Mouse (Mus musculus) stomach, embryonic 14.5 days (tissue): ENCODE results near the gene Snx4. TPM values are rescaled to one million over a fixed set of nuclear protein-coding genes. Genes with fewer than 3 reads are reported as not detected.

Experiments
- ATAC-seq: fragments of 200-750 bp; cut with Nextera tagmentation; 2 replicates; pipeline ENCODE4 v1.8.0; 2017; ENCODE audit warnings: low read depth, moderate TSS enrichment; ENCODE audit not compliant: insufficient number of reproducible peaks, insufficient read depth, low FRiP score
- H3K27ac ChIP-seq: fragments of 300-500 bp; sonication (generic); 2 replicates; pipeline ENCODE4 v1.5.1; 2014; ENCODE audit warnings: mild to moderate bottlenecking, low read length, moderate library complexity, mixed read lengths
- H3K27me3 ChIP-seq: fragments of 300-500 bp; sonication (generic); 2 replicates; pipeline ENCODE4 v1.6.1; 2014; ENCODE audit warnings: low read length, control low read depth, mixed read lengths; ENCODE audit not compliant: control insufficient read depth, insufficient read depth
- H3K36me3 ChIP-seq: fragments of 300-500 bp; sonication (generic); 2 replicates; pipeline ENCODE4 v1.6.1; 2014; ENCODE audit warnings: mild to moderate bottlenecking, control low read depth, low read length, moderate library complexity, mixed read lengths; ENCODE audit not compliant: control insufficient read depth, insufficient read depth
- H3K4me1 ChIP-seq: fragments of 300-500 bp; sonication (generic); 2 replicates; pipeline ENCODE4 v1.6.1; 2014; ENCODE audit warnings: low read length, control low read depth, mixed read lengths; ENCODE audit not compliant: control insufficient read depth, insufficient read depth
- H3K4me2 ChIP-seq: fragments of 300-500 bp; sonication (generic); replicated peaks from 2 replicates; pipeline ENCODE4 v1.6.1; 2014; ENCODE audit warnings: low read depth, low read length, control low read depth
- H3K4me3 ChIP-seq: fragments of 300-500 bp; sonication (generic); 2 replicates; pipeline ENCODE4 v1.5.1; 2014; ENCODE audit warnings: low read depth, low read length, control low read depth
- H3K9ac ChIP-seq: fragments of 300-500 bp; sonication (generic); replicated peaks from 2 replicates; pipeline ENCODE4 v1.6.1; 2014; ENCODE audit warnings: low read depth, mild to moderate bottlenecking, control low read depth, low read length, moderate library complexity, mixed read lengths
- H3K9me3 ChIP-seq: fragments of 300-500 bp; sonication (generic); 2 replicates; pipeline ENCODE4 v1.6.1; 2016; ENCODE audit warnings: low read depth, low read length, control low read depth; ENCODE audit not compliant: control insufficient read depth
- WGBS: fragments of 180-500 bp; shearing (Covaris S2); extraction: QIAGEN DNeasy Blood & Tissue Kit; methylation state at CpG from one replicate; pipeline ENCODE4 v1.1.7; 2014; 5-methylcytosine and 5-hydroxymethylcytosine counted together
- polyA plus RNA-seq: library from polyadenylated mRNA; unstranded; fragments of >200 nt; fragmentation: Nextera tagmentation; extraction: Ambion mirVana; gene quantifications from 2 replicates; pipeline ENCODE4 v1.2.1, GENCODE M21; 2014

The Snx4 gene
- polyA plus RNA-seq, 1 experiment from 2014 or later = 79.6 TPM

DNA sequence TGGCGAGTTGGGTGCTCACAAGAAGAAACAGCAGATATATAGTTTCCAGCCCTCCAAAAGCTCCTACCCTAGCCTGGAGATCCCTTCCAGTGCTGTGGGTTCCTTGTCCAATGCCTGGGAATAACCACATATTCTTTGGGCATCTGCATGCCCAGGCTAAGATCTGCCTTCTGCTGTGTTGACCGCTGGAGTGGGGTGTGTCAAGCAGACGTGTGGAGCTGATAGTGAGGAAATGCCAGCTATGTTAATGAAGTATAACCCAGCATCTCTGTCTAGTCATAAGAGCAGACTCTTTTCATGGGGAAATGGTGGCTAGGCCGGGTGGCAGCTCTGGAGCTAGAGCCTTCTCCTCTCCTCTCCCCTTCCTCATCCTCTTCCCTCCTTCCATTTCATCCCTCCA lies 64.4 kb downstream of the Snx4 start:
- Histone ChIP-seq H3K4me1 (no peaks in the 10 kb centered on the region), H3K4me3 (no peak overlapping the region), H3K27me3 (no peaks in the 10 kb centered on the region), H3K36me3 (no peaks in the 10 kb centered on the region), H3K27ac (no peak overlapping the region), H3K4me2 (no peak overlapping the region), H3K9ac (no peak overlapping the region), H3K9me3 (no peaks in the 10 kb centered on the region)
- 88% methylated on average over 4 of the region's 4 CpGs for WGBS
- ATAC-seq = no peak

GRCm38 (mm10) chr16:33317646-33318045 lies 66.4 kb downstream of the Snx4 start:
- Histone ChIP-seq H3K9ac (no peak overlapping the region), H3K4me3 (no peak overlapping the region), H3K27me3 (no peaks in the 10 kb centered on the region), H3K36me3 (no peaks in the 10 kb centered on the region), H3K27ac (no peak overlapping the region), H3K4me1 (no peaks in the 10 kb centered on the region), H3K9me3 (no peaks in the 10 kb centered on the region), H3K4me2 (no peak overlapping the region)
- no peak for ATAC-seq
- WGBS = 65% methylated on average over 3 of the region's 3 CpGs

GRCm38 (mm10) chr16:33318059-33318458 lies 66.8 kb downstream of the Snx4 start:
- Histone ChIP-seq H3K9ac (no peak overlapping the region), H3K4me2 (no peak overlapping the region), H3K4me1 (no peaks in the 10 kb centered on the region), H3K4me3 (no peak overlapping the region), H3K27me3 (no peaks in the 10 kb centered on the region), H3K9me3 (no peaks in the 10 kb centered on the region), H3K36me3 (no peaks in the 10 kb centered on the region), H3K27ac (no peak overlapping the region)
- no peak for ATAC-seq
- 89% methylated on average over 7 of the region's 7 CpGs for WGBS

DNA sequence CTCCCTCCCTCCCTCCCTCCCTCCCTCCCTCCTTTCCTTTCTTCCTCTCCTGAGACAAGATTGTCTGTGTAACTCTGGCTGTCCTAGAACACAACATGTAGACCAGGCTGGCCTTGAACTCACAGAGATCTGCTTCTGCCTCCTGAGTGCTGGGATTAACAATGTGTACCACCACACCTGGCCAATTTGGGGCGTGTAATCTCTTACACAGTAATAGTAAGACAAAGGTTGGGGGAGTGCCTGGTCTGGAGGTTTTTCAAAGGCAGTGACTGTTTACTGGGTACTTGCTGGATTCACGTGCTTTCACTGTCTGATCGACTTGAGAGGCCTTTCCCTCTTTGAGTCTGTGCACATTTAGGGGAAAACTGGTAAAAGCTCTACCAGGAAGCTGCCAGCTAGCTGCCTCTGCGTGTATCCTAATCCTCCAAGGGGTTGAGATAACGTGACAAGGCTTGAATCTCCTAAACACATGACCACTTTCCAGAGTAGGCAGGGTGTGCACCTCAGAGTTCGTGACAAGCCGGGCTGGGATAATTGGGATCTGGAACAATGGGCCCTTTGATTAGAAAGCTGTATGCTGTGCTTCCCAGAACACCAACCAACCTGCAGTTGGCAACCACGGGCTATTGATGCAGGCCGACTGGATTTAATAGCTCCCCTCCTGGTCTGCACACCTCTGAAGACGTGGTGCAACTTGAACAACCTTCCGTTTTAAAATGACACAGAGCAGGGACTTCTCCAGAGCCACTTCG lies 74.6 kb downstream of the Snx4 start:
- Histone ChIP-seq H3K4me2 (no peak overlapping the region), H3K27me3 (no peaks in the 10 kb centered on the region), H3K36me3 (no peaks in the 10 kb centered on the region), H3K9me3 (no peaks in the 10 kb centered on the region), H3K4me3 (no peak overlapping the region), H3K4me1 (no peaks in the 10 kb centered on the region), H3K27ac (no peak overlapping the region; the same call in 1 of the 2 replicates), H3K9ac (no peak overlapping the region)
- ATAC-seq = 0 out of 2 replicates have a peak, but pooled peaks have one; percentile 37
- WGBS = 52% methylated on average over 12 of the region's 12 CpGs

DNA sequence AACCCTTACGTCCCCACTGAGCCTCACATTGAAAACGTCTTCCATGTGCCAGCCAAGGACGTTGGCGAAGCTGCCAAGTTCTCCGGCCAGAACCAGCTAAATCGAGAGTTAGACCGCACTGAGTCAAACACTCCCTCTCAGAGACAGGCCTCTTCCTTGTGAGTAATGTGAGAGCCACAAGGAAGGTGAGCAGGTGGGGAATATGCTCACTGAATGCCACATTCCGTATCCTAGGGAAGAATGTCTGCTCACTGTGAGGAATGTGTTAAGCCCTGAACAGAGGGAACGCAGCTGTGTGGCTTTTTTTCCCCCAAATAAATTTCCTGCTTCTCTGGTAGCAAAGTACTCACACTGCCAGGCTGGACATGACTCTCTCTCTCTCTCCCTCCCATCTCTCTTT lies 75.3 kb downstream of the Snx4 start:
- H3K27me3 ChIP-seq = no peaks in the 10 kb centered on the region
- ATAC-seq = no peak
- H3K27ac ChIP-seq = no peak overlapping the region
- no peak overlapping the region for H3K4me2 ChIP-seq
- 59% methylated on average over 9 of the region's 9 CpGs for WGBS
- H3K36me3 ChIP-seq = no peaks in the 10 kb centered on the region
- no peaks in the 10 kb centered on the region for H3K4me1 ChIP-seq
- no peak overlapping the region for H3K9ac ChIP-seq
- H3K4me3 ChIP-seq = no peak overlapping the region
- H3K9me3 ChIP-seq = no peaks in the 10 kb centered on the region

DNA sequence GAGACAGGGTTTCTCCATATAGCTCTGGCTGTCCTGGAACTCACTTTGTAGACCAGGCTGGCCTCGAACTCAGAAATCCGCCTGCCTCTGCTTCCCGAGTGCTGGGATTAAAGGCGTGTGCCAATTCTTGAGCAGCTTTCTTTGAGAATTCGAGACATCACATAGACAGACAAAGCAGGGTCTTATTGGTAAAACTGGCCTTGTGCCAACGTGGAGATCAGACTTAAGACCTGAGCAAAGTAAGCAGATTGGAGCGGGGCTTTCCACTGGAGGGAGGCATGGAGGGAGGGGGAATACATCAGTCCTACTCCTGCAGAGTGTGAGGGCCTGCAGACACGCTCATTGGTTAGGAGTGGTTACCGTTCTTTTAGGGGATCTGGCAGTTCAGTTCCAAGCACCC lies 75.9 kb downstream of the Snx4 start:
- no peak for ATAC-seq
- H3K9ac ChIP-seq = no peak overlapping the region
- H3K27ac ChIP-seq = no peak overlapping the region
- no peaks in the 10 kb centered on the region for H3K27me3 ChIP-seq
- H3K36me3 ChIP-seq = no peaks in the 10 kb centered on the region
- H3K4me1 ChIP-seq = no peaks in the 10 kb centered on the region
- 67% methylated on average over 9 of the region's 9 CpGs for WGBS
- no peak overlapping the region for H3K4me3 ChIP-seq
- H3K4me2 ChIP-seq = no peak overlapping the region
- no peaks in the 10 kb centered on the region for H3K9me3 ChIP-seq

GRCm38 (mm10) chr16:33333015-33333414 lies 81.8 kb downstream of the Snx4 start:
- WGBS = 64% methylated on average over 14 of the region's 14 CpGs
- no peaks in the 10 kb centered on the region; the same call in 1 of the 2 replicates for H3K4me1 ChIP-seq
- H3K27me3 ChIP-seq = no peaks in the 10 kb centered on the region
- no peak overlapping the region for H3K9ac ChIP-seq
- ATAC-seq = no peak
- H3K27ac ChIP-seq = no peak overlapping the region
- no peaks in the 10 kb centered on the region for H3K36me3 ChIP-seq
- no peaks in the 10 kb centered on the region for H3K9me3 ChIP-seq
- no peak overlapping the region for H3K4me3 ChIP-seq
- H3K4me2 ChIP-seq = no peak overlapping the region

DNA sequence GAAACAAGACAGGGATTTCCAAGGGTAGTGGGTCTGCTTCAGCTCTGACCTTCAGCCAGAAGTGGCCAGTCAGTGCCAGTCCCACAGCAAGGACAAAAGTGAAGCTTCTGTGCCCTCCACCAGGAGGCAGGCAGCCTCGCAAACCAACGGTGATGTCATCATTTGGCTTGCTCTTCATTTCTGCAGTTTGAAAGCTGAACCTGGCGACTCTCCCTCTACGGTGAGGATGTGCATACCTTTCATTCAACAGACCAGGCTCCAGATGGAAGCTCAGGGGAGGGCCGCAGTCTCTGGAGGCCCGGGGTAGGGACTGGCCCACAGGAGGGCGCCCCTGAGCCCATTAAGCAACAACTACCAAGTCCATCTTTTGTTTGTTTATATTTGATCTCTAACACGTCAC lies 85.9 kb downstream of the Snx4 start:
- Histone ChIP-seq H3K27ac (no peak overlapping the region), H3K9ac (no peak overlapping the region), H3K4me1 (no peaks in the 10 kb centered on the region; the same call in 1 of the 2 replicates), H3K36me3 (no peaks in the 10 kb centered on the region), H3K27me3 (no peaks in the 10 kb centered on the region), H3K4me3 (no peak overlapping the region), H3K9me3 (no peaks in the 10 kb centered on the region), H3K4me2 (peak overlapping the region; percentile 13; the same call in 1 of the 2 replicates)
- WGBS = 9% methylated on average over 8 of the region's 8 CpGs
- ATAC-seq = peak; percentile 65; the same call in 1 of the 2 replicates

GRCm38 (mm10) chr16:33337681-33338080 lies 86.4 kb downstream of the Snx4 start:
- H3K4me2 ChIP-seq = 0 out of 2 replicates have a peak overlapping the region, but pooled peaks have one; percentile 13
- H3K9me3 ChIP-seq = no peaks in the 10 kb centered on the region
- H3K36me3 ChIP-seq = no peaks in the 10 kb centered on the region
- no peak for ATAC-seq
- no peaks in the 10 kb centered on the region; the same call in 1 of the 2 replicates for H3K4me1 ChIP-seq
- no peaks in the 10 kb centered on the region for H3K27me3 ChIP-seq
- 65% methylated on average over 10 of the region's 10 CpGs for WGBS
- H3K27ac ChIP-seq = no peak overlapping the region
- no peak overlapping the region for H3K4me3 ChIP-seq
- no peak overlapping the region for H3K9ac ChIP-seq
